Mouse (Mus musculus) limb, embryonic 13.5 days (tissue): ENCODE results near the gene Grtp1. TPM values are rescaled to one million over a fixed set of nuclear protein-coding genes. Genes with fewer than 3 reads are reported as not detected.
A peak's percentile ranks its signal among the peaks of the same experiment; 100 is the strongest.

Experiments used
- ATAC-seq: fragments of 200-750 bp; cut with Nextera tagmentation; 2 replicates; pipeline ENCODE4 v1.8.0; 2017; ENCODE audit warnings: low read depth, moderate number of reproducible peaks, moderate TSS enrichment; ENCODE audit not compliant: low FRiP score
- H3K27ac ChIP-seq: fragments of 300-500 bp; sonication (generic); 2 replicates; pipeline ENCODE4 v1.5.1; 2015; ENCODE audit warnings: inconsistent platforms, mild to moderate bottlenecking, moderate library complexity
- H3K27me3 ChIP-seq: fragments of 300-500 bp; sonication (generic); 2 replicates; pipeline ENCODE4 v1.6.1; 2015; ENCODE audit warnings: mild to moderate bottlenecking, inconsistent platforms
- H3K36me3 ChIP-seq: fragments of 300-500 bp; sonication (generic); 2 replicates; pipeline ENCODE4 v1.6.1; 2015; ENCODE audit warnings: inconsistent platforms, mild to moderate bottlenecking, moderate library complexity
- H3K4me1 ChIP-seq: fragments of 300-500 bp; sonication (generic); 2 replicates; pipeline ENCODE4 v1.6.1; 2015; ENCODE audit warnings: inconsistent platforms
- H3K4me2 ChIP-seq: fragments of 300-500 bp; sonication (generic); replicated peaks from 2 replicates; pipeline ENCODE4 v1.6.1; 2015; ENCODE audit warnings: inconsistent platforms, mild to moderate bottlenecking, moderate library complexity
- H3K4me3 ChIP-seq: fragments of 300-500 bp; sonication (generic); 2 replicates; pipeline ENCODE4 v1.5.1; 2015; ENCODE audit warnings: moderate library complexity, mild to moderate bottlenecking, inconsistent platforms
- H3K9ac ChIP-seq: fragments of 300-500 bp; sonication (generic); 2 replicates; pipeline ENCODE4 v1.6.1; 2015; ENCODE audit warnings: mild to moderate bottlenecking, inconsistent platforms
- H3K9me3 ChIP-seq: fragments of 300-500 bp; sonication (generic); 2 replicates; pipeline ENCODE4 v1.6.1; 2016; ENCODE audit warnings: inconsistent platforms
- WGBS: fragments of 180-500 bp; shearing (Covaris S2); methylation state at CpG from one replicate; pipeline ENCODE4 v1.1.7; 2015; 5-methylcytosine and 5-hydroxymethylcytosine counted together
- polyA plus RNA-seq: library from polyadenylated mRNA; unstranded; fragments of >200 nt; fragmentation: Nextera tagmentation; extraction: Ambion mirVana; gene quantifications from 2 replicates; pipeline ENCODE4 v1.2.1, GENCODE M21; 2015

The Grtp1 gene
- 16.6 and 16.9 TPM in 2 replicates for polyA plus RNA-seq

GRCm38 (mm10) chr8:13200301-13201012, at the start of gene Grtp1:
Grtp1 (minus strand) TSS chr8:13200620.
- peak; percentile 78 for ATAC-seq
- peaks cover 13% of the 10 kb centered on the region for H3K4me1 ChIP-seq
- WGBS, result 1% methylated on average over 50 of the region's 58 CpGs

DNA sequence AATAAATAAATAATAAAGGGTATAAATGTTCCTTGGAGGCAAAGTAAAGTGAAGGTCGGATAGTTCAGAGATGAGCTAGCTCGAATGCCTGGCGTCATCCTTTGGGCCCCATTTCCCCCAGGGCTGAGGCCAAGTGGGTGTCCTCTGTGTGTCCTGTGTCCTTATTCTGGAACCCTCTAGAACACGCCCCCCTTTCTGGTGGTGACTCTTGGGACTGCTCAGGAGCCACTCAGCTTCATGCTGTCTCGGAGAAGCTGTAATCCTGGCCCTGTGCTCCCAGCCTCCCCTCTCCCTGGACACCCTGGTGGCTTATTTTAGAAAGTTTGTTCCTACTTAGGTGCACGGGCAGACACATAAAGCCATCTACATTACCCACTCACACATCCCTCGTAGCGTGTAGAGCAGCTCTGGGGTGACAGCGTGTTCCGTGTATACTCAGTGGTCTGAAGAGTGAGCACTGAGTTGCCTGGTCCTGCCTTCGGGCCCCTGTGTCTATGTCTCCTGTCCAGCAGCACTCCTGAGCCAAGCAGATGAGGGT, 44.0 kb upstream of the Grtp1 start:
- H3K9ac ChIP-seq, result no peak overlapping the region
- no peak overlapping the region for H3K4me2 ChIP-seq
- no peaks in the 10 kb centered on the region for H3K4me1 ChIP-seq
- H3K36me3 ChIP-seq, result no peaks in the 10 kb centered on the region
- no peak for ATAC-seq
- H3K27me3 ChIP-seq, result no peaks in the 10 kb centered on the region
- no peaks in the 10 kb centered on the region for H3K9me3 ChIP-seq
- H3K4me3 ChIP-seq, result no peak overlapping the region
- 87% methylated on average over 11 of the region's 11 CpGs for WGBS
- H3K27ac ChIP-seq, result no peak overlapping the region

More at GRCm38 (mm10) chr8:13200301-13201012, at the start of gene Grtp1:
- H3K27ac ChIP-seq, result no peak within 1 kb of the TSS
- H3K27me3 ChIP-seq, result peaks cover 50% of the 10 kb centered on the region
- no peaks in the 10 kb centered on the region for H3K36me3 ChIP-seq
- peak within 1 kb of the TSS; percentile 83 for H3K4me3 ChIP-seq
- peak within 1 kb of the TSS; percentile 86 for H3K4me2 ChIP-seq
- peak within 1 kb of the TSS; percentile 79 for H3K9ac ChIP-seq
- H3K9me3 ChIP-seq, result no peaks in the 10 kb centered on the region

- Histone ChIP-seq H3K27ac (no peak overlapping the region), H3K4me1 (no peaks in the 10 kb centered on the region), H3K27me3 (no peaks in the 10 kb centered on the region), H3K4me2 (no peak overlapping the region), H3K9me3 (no peaks in the 10 kb centered on the region), H3K36me3 (no peaks in the 10 kb centered on the region), H3K9ac (no peak overlapping the region), H3K4me3 (no peak overlapping the region)
- WGBS, result 79% methylated on average over 10 of the region's 10 CpGs
- no peak; the same call in 1 of the 2 replicates for ATAC-seq
Measured at GRCm38 (mm10) chr8:13242985-13243870, 42.8 kb upstream of the Grtp1 start.

DNA sequence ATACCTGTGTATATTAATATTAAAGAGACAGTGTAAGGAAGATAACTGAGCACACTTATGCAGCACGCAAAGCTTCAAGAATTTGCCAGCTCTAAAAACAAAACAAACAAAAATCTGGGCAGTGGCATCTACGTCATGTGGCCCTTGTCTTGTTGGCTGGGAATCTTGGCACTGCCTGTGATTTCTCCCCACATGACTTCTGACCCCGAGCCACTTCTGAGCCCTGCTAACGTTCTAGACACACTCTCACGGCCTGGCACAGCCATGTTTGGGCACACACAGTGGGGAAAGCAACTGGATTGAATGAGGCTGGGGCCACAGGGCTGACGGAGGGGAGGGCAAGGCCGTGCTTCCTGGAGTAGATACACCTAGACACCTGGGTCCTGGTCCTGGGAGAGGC, 40.3 kb upstream of the Grtp1 start:
- Histone ChIP-seq H3K4me3 (no peak overlapping the region), H3K9me3 (no peaks in the 10 kb centered on the region), H3K27ac (no peak overlapping the region), H3K27me3 (no peaks in the 10 kb centered on the region), H3K9ac (no peak overlapping the region), H3K4me2 (no peak overlapping the region), H3K4me1 (no peaks in the 10 kb centered on the region), H3K36me3 (no peaks in the 10 kb centered on the region)
- 82% methylated on average over 7 of the region's 7 CpGs for WGBS
- ATAC-seq, result no peak

GRCm38 (mm10) chr8:13240055-13240454, 39.6 kb upstream of the Grtp1 start:
- Histone ChIP-seq H3K27ac (no peak overlapping the region), H3K36me3 (no peaks in the 10 kb centered on the region), H3K9ac (no peak overlapping the region), H3K9me3 (no peaks in the 10 kb centered on the region), H3K4me3 (no peak overlapping the region), H3K27me3 (no peaks in the 10 kb centered on the region), H3K4me2 (no peak overlapping the region), H3K4me1 (no peaks in the 10 kb centered on the region)
- no peak for ATAC-seq
- WGBS, result 86% methylated on average over 9 of the region's 9 CpGs

- WGBS, result 91% methylated on average over 13 of the region's 13 CpGs
- no peak overlapping the region for H3K4me3 ChIP-seq
- H3K9ac ChIP-seq, result no peak overlapping the region
- H3K36me3 ChIP-seq, result no peaks in the 10 kb centered on the region
- H3K27ac ChIP-seq, result no peak overlapping the region
- no peak for ATAC-seq
- H3K4me1 ChIP-seq, result peaks cover under 1% of the 10 kb centered on the region; the same call in 1 of the 2 replicates
- peaks cover 7% of the 10 kb centered on the region; the same call in 1 of the 2 replicates for H3K27me3 ChIP-seq
- H3K9me3 ChIP-seq, result no peaks in the 10 kb centered on the region
- H3K4me2 ChIP-seq, result no peak overlapping the region
Measured at GRCm38 (mm10) chr8:13234803-13235202, 34.4 kb upstream of the Grtp1 start.

DNA sequence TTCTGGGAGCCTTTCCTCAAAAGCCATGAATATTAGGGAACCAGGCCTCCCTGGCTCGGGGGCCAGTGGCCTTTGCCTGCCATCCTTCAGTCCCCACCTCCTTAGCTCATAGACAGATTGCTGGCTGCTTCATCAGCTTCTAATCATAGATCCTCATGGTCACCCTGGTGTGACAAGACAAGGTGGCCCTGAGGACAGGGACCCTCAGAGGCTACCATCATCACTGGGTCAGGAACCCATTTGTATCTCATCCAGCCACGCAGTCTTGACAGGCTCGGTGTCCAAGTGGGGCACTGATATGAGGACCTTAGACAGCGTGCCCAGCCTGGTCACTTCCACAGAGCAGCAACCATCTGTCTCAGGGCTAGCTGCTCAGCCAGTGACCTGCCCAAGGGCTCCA, 30.1 kb upstream of the Grtp1 start:
- ATAC-seq, result no peak
- Histone ChIP-seq H3K4me2 (no peak overlapping the region), H3K9me3 (no peaks in the 10 kb centered on the region), H3K4me3 (no peak overlapping the region), H3K4me1 (peaks cover 24% of the 10 kb centered on the region), H3K27me3 (peaks cover 7% of the 10 kb centered on the region; the same call in 1 of the 2 replicates), H3K36me3 (no peaks in the 10 kb centered on the region), H3K9ac (no peak overlapping the region), H3K27ac (no peak overlapping the region)
- WGBS, result 83% methylated on average over 4 of the region's 4 CpGs

DNA sequence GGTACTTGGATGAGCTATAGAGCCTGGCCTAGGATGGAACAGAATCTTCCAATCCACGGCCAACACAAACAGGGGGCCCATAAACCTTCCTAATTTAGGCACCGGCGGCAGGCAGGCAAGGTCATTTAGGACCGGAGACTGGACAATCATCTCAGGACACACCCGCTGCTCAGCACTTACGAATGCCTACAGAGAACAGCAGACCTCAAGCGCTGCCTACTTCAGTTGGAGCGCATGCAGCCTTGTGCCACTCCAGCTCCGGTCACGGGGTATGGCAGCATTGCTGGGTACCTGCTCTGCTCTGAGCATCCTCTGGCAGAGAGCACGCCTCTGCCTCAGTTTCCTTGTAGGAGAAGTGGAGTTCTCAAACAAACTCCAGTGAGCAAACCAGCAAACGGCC, 29.4 kb upstream of the Grtp1 start:
- WGBS, result 61% methylated on average over 12 of the region's 12 CpGs
- H3K27me3 ChIP-seq, result peaks cover 7% of the 10 kb centered on the region; the same call in 1 of the 2 replicates

GRCm38 (mm10) chr8:13228923-13229610, 28.6 kb upstream of the Grtp1 start:
- H3K9me3 ChIP-seq, result no peaks in the 10 kb centered on the region
- no peak overlapping the region for H3K4me3 ChIP-seq
- ATAC-seq, result peak; percentile 52; the same call in 1 of the 2 replicates
- 0 out of 2 replicates have a peak overlapping the region, but pooled peaks have one; percentile 14 for H3K9ac ChIP-seq
- 0 out of 2 replicates have a peak overlapping the region, but pooled peaks have one; percentile 3 for H3K4me2 ChIP-seq
- peaks cover 5% of the 10 kb centered on the region; the same call in 1 of the 2 replicates for H3K27me3 ChIP-seq
- no peak overlapping the region for H3K27ac ChIP-seq
- H3K4me1 ChIP-seq, result peaks cover 24% of the 10 kb centered on the region
- WGBS, result 23% methylated on average over 9 of the region's 9 CpGs
- no peaks in the 10 kb centered on the region for H3K36me3 ChIP-seq

More for the DNA sequence above, 29.4 kb upstream of the Grtp1 start:
- Histone ChIP-seq H3K36me3 (no peaks in the 10 kb centered on the region), H3K4me3 (no peak overlapping the region), H3K9ac (no peak overlapping the region), H3K9me3 (no peaks in the 10 kb centered on the region), H3K4me1 (peaks cover 24% of the 10 kb centered on the region), H3K27ac (no peak overlapping the region), H3K4me2 (no peak overlapping the region)
- no peak for ATAC-seq

- Histone ChIP-seq H3K27ac (no peak overlapping the region), H3K4me2 (no peak overlapping the region), H3K4me3 (no peak overlapping the region), H3K9me3 (no peaks in the 10 kb centered on the region), H3K9ac (no peak overlapping the region), H3K27me3 (peaks cover 4% of the 10 kb centered on the region; the same call in 1 of the 2 replicates), H3K36me3 (no peaks in the 10 kb centered on the region), H3K4me1 (peaks cover 24% of the 10 kb centered on the region)
- ATAC-seq, result no peak
- WGBS, result 73% methylated on average over 3 of the region's 3 CpGs
Measured at GRCm38 (mm10) chr8:13227184-13227583, 26.8 kb upstream of the Grtp1 start.

- H3K4me1 ChIP-seq, result peaks cover 24% of the 10 kb centered on the region
- H3K9me3 ChIP-seq, result no peaks in the 10 kb centered on the region
- ATAC-seq, result peak; percentile 46
- no peak overlapping the region for H3K4me3 ChIP-seq
- H3K4me2 ChIP-seq, result no peak overlapping the region
- H3K9ac ChIP-seq, result no peak overlapping the region
- H3K27me3 ChIP-seq, result peaks cover 2% of the 10 kb centered on the region; the same call in 1 of the 2 replicates
- H3K27ac ChIP-seq, result peak overlapping the region; percentile 44; the same call in 1 of the 2 replicates
- WGBS, result 65% methylated on average over 6 of the region's 6 CpGs
- H3K36me3 ChIP-seq, result no peaks in the 10 kb centered on the region
Measured at GRCm38 (mm10) chr8:13226288-13226687, 25.9 kb upstream of the Grtp1 start.
